13 mouse cellular contexts compared by ENCODE assay signal in the genomic region with DNA sequence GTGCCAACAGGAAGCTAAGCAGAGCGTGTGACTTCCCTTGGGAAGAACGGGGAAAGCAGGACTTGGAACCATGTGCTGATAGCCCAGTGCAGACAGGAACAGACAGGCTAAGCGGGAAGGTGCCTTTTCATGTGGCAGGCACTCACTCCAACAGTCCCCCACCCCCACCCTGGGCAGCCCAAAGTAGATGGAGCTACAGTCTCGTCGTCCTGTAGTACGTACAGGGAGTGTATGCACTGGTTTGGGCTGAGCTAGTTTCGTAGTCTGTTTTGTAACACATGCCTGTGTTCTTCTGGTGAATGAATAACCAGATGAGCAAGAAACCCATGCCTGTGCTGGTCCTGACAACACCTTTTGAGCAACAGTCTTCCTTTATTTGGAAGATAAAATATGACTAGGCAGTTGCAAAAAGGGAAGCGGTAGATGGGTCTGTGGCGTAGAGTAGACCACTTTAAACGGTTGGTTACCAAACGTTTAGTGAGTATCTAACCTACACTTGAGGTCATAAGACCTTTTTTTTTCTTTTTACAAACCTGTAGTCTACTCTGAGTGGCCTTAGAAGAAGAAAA. TPM values are rescaled to one million over a fixed set of nuclear protein-coding genes. Genes with fewer than 3 reads are reported as not detected.
DNase-seq lines count a peak whose midpoint lies in the region; ATAC-seq and TF ChIP-seq lines count a peak whose summit lies in the region.
"Had no signal": no experiment of that assay in that cellular context is flagged by ENCODE, and none has a peak within 500 bp of the region (broad histone marks: within the 10 kb centered on the region; RNA-seq: fewer than 3 reads in every experiment).

No protein-coding gene starts in this region.

- no peaks in the 10 kb centered on the region for H3K36me3 ChIP-seq in liver, embryonic 15.5 days (replicated peaks)
- no peaks in the 10 kb centered on the region for H3K36me3 ChIP-seq in stomach, postnatal 0 days (ENCODE audit: control insufficient read depth, insufficient read depth, low read length)
- H3K36me3 ChIP-seq: forebrain, embryonic 10.5 days; hindbrain, embryonic 15.5 days; limb, embryonic 15.5 days had no signal

- H3K9me3 ChIP-seq in liver, embryonic 15.5 days (replicated peaks), result no peaks in the 10 kb centered on the region
- H3K9me3 ChIP-seq in stomach, postnatal 0 days (ENCODE audit: control insufficient read depth, low read length), result no peaks in the 10 kb centered on the region
- H3K9me3 ChIP-seq: forebrain, embryonic 10.5 days; hindbrain, embryonic 15.5 days; limb, embryonic 15.5 days had no signal

- TF ChIP-seq EP300 in stomach, postnatal 0 days (optimal IDR thresholded peaks at IDR 0.05), result no peak

- peak overlapping the region; percentile 60; the same call in 1 of the 2 replicates for H3K27ac ChIP-seq in liver, embryonic 15.5 days (replicated peaks)
- peak overlapping the region; percentile 50 for H3K27ac ChIP-seq in stomach, postnatal 0 days (replicated peaks)
- H3K27ac ChIP-seq: forebrain, embryonic 10.5 days; hindbrain, embryonic 15.5 days; limb, embryonic 15.5 days had no signal

- no peak overlapping the region for H3K4me3 ChIP-seq in liver, embryonic 15.5 days (replicated peaks)
- no peak overlapping the region for H3K4me3 ChIP-seq in stomach, postnatal 0 days (ENCODE audit: low read depth, low read length)
- H3K4me3 ChIP-seq: forebrain, embryonic 10.5 days; hindbrain, embryonic 15.5 days; limb, embryonic 15.5 days had no signal

- no peaks in the 10 kb centered on the region for H3K27me3 ChIP-seq in liver, embryonic 15.5 days
- H3K27me3 ChIP-seq in stomach, postnatal 0 days (ENCODE audit: control insufficient read depth, insufficient read depth, low read length), result no peaks in the 10 kb centered on the region
- H3K27me3 ChIP-seq: hindbrain, embryonic 15.5 days; limb, embryonic 15.5 days had no signal

- no peak for TF ChIP-seq CTCF in stomach, postnatal 0 days (IDR thresholded peaks at IDR 0.05; ENCODE audit: low read depth)

- peak overlapping the region; percentile 34 for H3K4me2 ChIP-seq in liver, embryonic 15.5 days
- 0 out of 2 replicates have a peak overlapping the region, but pooled peaks have one; percentile 3 for H3K4me2 ChIP-seq in stomach, postnatal 0 days (replicated peaks; ENCODE audit: low read depth)
- H3K4me2 ChIP-seq: hindbrain, embryonic 15.5 days; limb, embryonic 15.5 days had no signal

- H3K9ac ChIP-seq in liver, embryonic 15.5 days, result no peak overlapping the region
- H3K9ac ChIP-seq in stomach, postnatal 0 days (ENCODE audit: low read length), result no peak overlapping the region
- H3K9ac ChIP-seq: hindbrain, embryonic 15.5 days; limb, embryonic 15.5 days had no signal

- H3K4me1 ChIP-seq in liver, embryonic 15.5 days (replicated peaks), result peaks cover 29% of the 10 kb centered on the region
- H3K4me1 ChIP-seq in stomach, postnatal 0 days (replicated peaks; ENCODE audit: control insufficient read depth, insufficient read depth), result peaks cover 5% of the 10 kb centered on the region; the same call in 1 of the 2 replicates
- H3K4me1 ChIP-seq: forebrain, embryonic 10.5 days; hindbrain, embryonic 15.5 days; limb, embryonic 15.5 days had no signal

- DNase-seq in thymus, postnatal 0 days (ENCODE audit: low spot score), result peak; percentile 35
- no peak for DNase-seq in thymus, adult 18-20 months
- DNase-seq in kidney, adult 11 months, result peak; percentile 70
- DNase-seq in stomach, postnatal 0 days (ENCODE audit: low spot score), result peak; percentile 46
- DNase-seq in adrenal gland, postnatal 4 days (ENCODE audit: low spot score in 2 of 2), result no peak
- DNase-seq in adrenal gland, adult (ENCODE audit: inconsistent age in 2 of 2, low spot score in 1 of 2), result no peak
- DNase-seq: cerebellum, adult 8-10 months; thymus, postnatal 14 days had no signal

- 19% methylated on average over 11 of the region's 11 CpGs for WGBS in liver, embryonic 15.5 days (ENCODE audit: insufficient replicate concordance)
- 54% methylated on average over 11 of the region's 11 CpGs for WGBS in stomach, postnatal 0 days

- ATAC-seq in liver, embryonic 15.5 days (ENCODE audit: insufficient read depth), result peak; percentile 78
- peak; percentile 81 for ATAC-seq in stomach, postnatal 0 days (ENCODE audit: low FRiP score, low TSS enrichment)
- no peak for ATAC-seq in erythroid progenitor cell, adult 5-6 weeks (replicated peaks; ENCODE audit: low FRiP score, poor library complexity, severe bottlenecking)

RNA-seq across cellular contexts. Expression of gene Gng12, which starts 57.8 kb away (rescaled TPM):
- polyA plus RNA-seq in thymus, postnatal 0 days (2015; fragmentation: Nextera tagmentation; extraction: Ambion mirVana), result 34.5 and 39.6 TPM in 2 replicates
- polyA plus RNA-seq in liver, embryonic 15.5 days (2015; fragmentation: Nextera tagmentation; extraction: Ambion mirVana), result 27.8 and 31.2 TPM in 2 replicates
- 164 and 166 TPM in 2 replicates for polyA plus RNA-seq in stomach, postnatal 0 days (2015; fragmentation: Nextera tagmentation; extraction: Ambion mirVana)
- total RNA-seq in adrenal gland, postnatal 4 days (2021), result 100 to 1,000 TPM in 1 of 2 experiments, 10 to 100 TPM in 1; 84.1 to 103 TPM
- total RNA-seq in erythroid progenitor cell, adult 5-6 weeks (2015; ENCODE audit: low replicate concordance), result 12.3 and 30.2 TPM in 2 replicates
- 4.9 and 8.2 TPM in 2 replicates for total RNA-seq in erythroid progenitor cell, adult 5-6 weeks (2017; ENCODE audit: low replicate concordance)

Comparison
In these comparisons a context has a peak if more than half of its experiments do, and no peak if none do; other contexts are left out.
1. DNase-seq: peak in thymus, postnatal 0 days (single experiment), kidney, adult 11 months (single experiment) and stomach, postnatal 0 days (single experiment); none in thymus, adult 18-20 months (0 of 2), adrenal gland, postnatal 4 days (0 of 2) and adrenal gland, adult (0 of 2).